Mouse (Mus musculus) ES-E14 (cell line): Measurements from ENCODE around the gene Vps37b. TPM values are rescaled to one million over a fixed set of nuclear protein-coding genes. Genes with fewer than 3 reads are reported as not detected.
A peak's percentile ranks its signal among the peaks of the same experiment; 100 is the strongest.

Experiments
- DNase-seq: peaks from one replicate; pipeline ENCODE4 v3.0.0-alpha.2; 2013; ENCODE audit warnings: low read depth, low spot score
- H3K27ac ChIP-seq: 2 replicates; pipeline ENCODE4 v1.5.1; 2012; ENCODE audit warnings: low read depth, mild to moderate bottlenecking, low read length, moderate library complexity, mixed read lengths; ENCODE audit not compliant: poor library complexity, insufficient read depth, severe bottlenecking
- H3K36me3 ChIP-seq: 2 replicates; pipeline ENCODE4 v1.6.1; 2012; ENCODE audit warnings: mild to moderate bottlenecking, low read length, moderate library complexity, mixed read lengths; ENCODE audit not compliant: control insufficient read depth, poor library complexity, insufficient read depth, severe bottlenecking
- H3K4me1 ChIP-seq, 2 experiments: fragments of 150-350 bp in 1 of 2; sonication (generic) in 1 of 2; 2 replicates each; pipeline ENCODE4 v1.6.1; 2012; ENCODE audit warnings: low read length in 2 of 2, mild to moderate bottlenecking in 1 of 2, mixed read lengths in 1 of 2; ENCODE audit not compliant: control insufficient read depth in 2 of 2, insufficient read depth in 2 of 2, poor library complexity in 1 of 2
- H3K4me3 ChIP-seq, 2 experiments: fragments of 150-350 bp in 1 of 2; sonication (generic) in 1 of 2; 2 replicates each; pipeline ENCODE4 v1.5.1; 2012; ENCODE audit warnings: low read length in 2 of 2, low read depth in 1 of 2, mild to moderate bottlenecking in 1 of 2, mixed read lengths in 1 of 2; ENCODE audit not compliant: insufficient read depth in 1 of 2, poor library complexity in 1 of 2, severe bottlenecking in 1 of 2
- H3K9ac ChIP-seq: 2 replicates; pipeline ENCODE4 v1.6.1; 2012; ENCODE audit warnings: low read depth, mild to moderate bottlenecking, low read length, mixed read lengths; ENCODE audit not compliant: poor library complexity, insufficient read depth, severe bottlenecking
- H3K9me3 ChIP-seq: fragments of 150-350 bp; sonication (generic); 2 replicates; pipeline ENCODE4 v1.6.1; 2012; ENCODE audit warnings: low read depth, mild to moderate bottlenecking, low read length; ENCODE audit not compliant: control insufficient read depth, insufficient read depth
- CHD2 ChIP-seq: IDR thresholded peaks from 2 replicates; pipeline ENCODE4 v1.6.1; 2014; ENCODE audit warnings: mild to moderate bottlenecking, low read depth, low read length, inconsistent platforms
- HCFC1 ChIP-seq: IDR thresholded peaks from 2 replicates; pipeline ENCODE4 v1.6.1; 2012; ENCODE audit warnings: low read length, inconsistent platforms, borderline replicate concordance; ENCODE audit not compliant: insufficient read depth
- MAFK ChIP-seq: IDR thresholded peaks from 2 replicates; pipeline ENCODE4 v1.6.1; 2014; ENCODE audit warnings: mild to moderate bottlenecking, low read depth, low read length, inconsistent platforms; ENCODE audit not compliant: insufficient read depth
- ZC3H11A ChIP-seq: IDR thresholded peaks from 2 replicates; pipeline ENCODE4 v1.6.1; 2012; ENCODE audit warnings: low read depth, mild to moderate bottlenecking, inconsistent platforms, low read length, borderline replicate concordance
- ZNF384 ChIP-seq: IDR thresholded peaks from 2 replicates; pipeline ENCODE4 v1.6.1; 2012; ENCODE audit warnings: low read depth, low read length, inconsistent platforms
- in situ Hi-C, 2 experiments: fragments of 600-800 bp; cut with MboI; formaldehyde crosslinking; loops; one replicate each; pipeline ENCODE4 v1.15.1; 2025; ENCODE audit warnings: low sequenced_read_pairs in 2 of 2, inconsistent platforms in 1 of 2; ENCODE audit not compliant: unreplicated experiment in 2 of 2
- total RNA-seq: library from RNA; depleted of rRNA; stranded (reverse); fragments of 300-350 nt; gene quantifications from 2 replicates; pipeline ENCODE4 v1.2.3, GENCODE M21; 2012

Vps37b gene
- total RNA-seq, 1 experiment: 7.7 TPM

GRCm38 (mm10) chr5:124035806-124036205 lies 3.7 kb upstream of the Vps37b start:
- Histone ChIP-seq H3K9me3 (no peaks in the 10 kb centered on the region), H3K36me3 (no peaks in the 10 kb centered on the region), H3K9ac (no peak overlapping the region), H3K4me1 (no peaks in the 10 kb centered on the region), H3K27ac (no peak overlapping the region), H3K4me3 (no peak overlapping the region)
- in situ Hi-C loops: no loop called here
- TF ChIP-seq HCFC1: no peak
- no peak for TF ChIP-seq ZC3H11A
- no peak for TF ChIP-seq MAFK
- TF ChIP-seq ZNF384: no peak
- no peak for TF ChIP-seq CHD2
- DNase-seq: no peak

DNA sequence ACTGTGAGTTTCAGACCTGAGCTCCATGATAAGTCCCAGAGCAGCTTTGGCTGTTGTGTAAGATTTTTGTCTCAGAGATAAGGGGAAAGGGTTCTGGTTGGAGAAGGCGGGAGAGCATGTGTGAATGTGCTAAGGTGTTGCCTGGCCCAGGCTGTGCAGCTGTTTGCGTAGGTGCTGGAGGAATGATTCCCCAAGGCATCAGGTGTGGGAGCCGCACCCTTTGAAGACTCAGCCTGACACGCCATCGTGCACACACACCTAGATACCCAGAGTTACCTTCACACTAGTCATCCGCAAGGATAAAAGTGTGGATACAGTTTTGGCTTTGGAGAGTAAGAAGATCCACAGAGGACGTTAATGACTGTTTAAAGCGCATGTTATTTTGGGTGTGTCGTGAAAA lies 3.3 kb upstream of the Vps37b start:
- Histone ChIP-seq H3K36me3 (no peaks in the 10 kb centered on the region), H3K9ac (no peak overlapping the region), H3K9me3 (no peaks in the 10 kb centered on the region), H3K4me3 (no peak overlapping the region), H3K4me1 (no peaks in the 10 kb centered on the region), H3K27ac (no peak overlapping the region)
- in situ Hi-C loops: no loop called here
- no peak for TF ChIP-seq ZNF384
- TF ChIP-seq HCFC1: no peak
- TF ChIP-seq MAFK: no peak
- TF ChIP-seq ZC3H11A: no peak
- no peak for TF ChIP-seq CHD2
- no peak for DNase-seq

DNA sequence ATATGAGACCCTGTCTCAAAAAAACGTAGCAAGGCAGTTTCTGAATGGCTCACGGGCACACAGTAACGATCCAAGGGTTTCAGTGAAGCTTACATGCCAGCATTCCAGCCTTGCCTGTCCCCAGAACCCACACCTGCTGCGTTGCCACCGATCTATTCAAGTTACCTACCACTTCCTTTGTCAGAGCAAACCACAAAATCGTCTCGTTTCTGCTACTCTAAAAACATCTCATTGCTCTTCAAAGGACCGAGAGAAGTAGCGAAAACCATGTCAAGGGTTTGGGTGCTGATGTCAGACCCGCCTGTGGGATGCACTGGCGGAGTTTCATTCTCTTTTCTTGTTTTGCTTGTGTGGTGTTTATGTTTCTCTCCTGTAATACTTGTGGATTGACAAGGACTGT lies 2.4 kb upstream of the Vps37b start:
- no peak overlapping the region for H3K27ac ChIP-seq
- H3K9me3 ChIP-seq: no peaks in the 10 kb centered on the region
- H3K36me3 ChIP-seq: no peaks in the 10 kb centered on the region
- H3K9ac ChIP-seq: no peak overlapping the region
- DNase-seq: no peak
- H3K4me1 ChIP-seq: no peaks in the 10 kb centered on the region
- TF ChIP-seq CHD2 (no peak), ZNF384 (no peak), MAFK (no peak), ZC3H11A (no peak), HCFC1 (no peak)
- in situ Hi-C loops: no loop called here
- H3K4me3 ChIP-seq: no peak overlapping the region

GRCm38 (mm10) chr5:124031068-124031955 lies 758 bp downstream of the Vps37b start:
- peak overlapping the region; percentile 93 for H3K9ac ChIP-seq
- H3K4me3 ChIP-seq: peak overlapping the region; percentile 89 to 98
- no peak for TF ChIP-seq HCFC1
- TF ChIP-seq MAFK: no peak
- TF ChIP-seq CHD2: no peak
- TF ChIP-seq ZNF384: no peak
- no peak for TF ChIP-seq ZC3H11A
- H3K27ac ChIP-seq: no peak overlapping the region
- no peaks in the 10 kb centered on the region for H3K9me3 ChIP-seq
- no peak for DNase-seq
- in situ Hi-C loops: no loop called here
- 0 out of 4 replicates have a peak, but pooled peaks cover 0 to 2% of the 10 kb centered on the region in 2 experiments for H3K4me1 ChIP-seq
- 0 out of 2 replicates have a peak, but pooled peaks cover 4% of the 10 kb centered on the region for H3K36me3 ChIP-seq
